Mouse (Mus musculus): ENCODE results near the gene Angptl2.

- no peak for TF ChIP-seq POLR2A (IDR thresholded peaks at IDR 0.05; ENCODE audit: borderline replicate concordance, insufficient read depth, low read length)
- TF ChIP-seq CTCF (IDR thresholded peaks at IDR 0.05; ENCODE audit: borderline replicate concordance, insufficient read depth, low read depth, low read length) = no peak
Observed at GRCm38 (mm10) chr2:33210841-33211240, 5.0 kb upstream of the Angptl2 start.

All from cerebellum, adult 2 months (tissue).